ENCODE assay signal across 8 mouse cellular contexts in the genomic region with DNA sequence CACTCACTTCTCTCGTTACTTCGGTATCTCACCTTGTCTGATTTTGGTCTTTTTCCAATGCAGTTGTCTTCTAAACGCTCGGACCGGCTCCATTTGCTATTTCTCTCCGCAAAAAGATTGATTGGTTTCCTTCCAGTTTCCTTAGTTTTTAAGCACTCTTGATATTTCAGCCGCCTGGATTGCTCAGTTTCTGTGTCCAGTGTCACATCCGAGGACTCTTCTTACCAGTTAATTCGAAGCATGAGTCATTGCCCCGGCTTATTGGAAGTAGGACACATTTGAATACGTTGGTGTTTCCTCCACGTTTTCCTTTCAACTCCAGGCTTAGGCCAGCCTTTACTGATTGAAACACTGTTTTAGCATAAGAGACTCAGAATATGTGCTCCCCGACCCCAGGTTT. TPM values are rescaled to one million over a fixed set of nuclear protein-coding genes. Genes with fewer than 3 reads are reported as not detected.
DNase-seq lines count a peak whose midpoint lies in the region; ATAC-seq lines count a peak whose summit lies in the region.

No protein-coding gene starts in this region.

- WGBS in hindbrain, embryonic 16.5 days: 2% methylated on average over 13 of the region's 13 CpGs
- WGBS in midbrain, embryonic 12.5 days: 2% methylated on average over 13 of the region's 13 CpGs

- no peaks in the 10 kb centered on the region for H3K27me3 ChIP-seq in hindbrain, embryonic 16.5 days (replicated peaks; ENCODE audit: control insufficient read depth, insufficient read depth, low read length)
- no peaks in the 10 kb centered on the region for H3K27me3 ChIP-seq in midbrain, embryonic 12.5 days

- peak overlapping the region; percentile 64 for H3K4me3 ChIP-seq in hindbrain, embryonic 16.5 days (ENCODE audit: low read length)
- peak overlapping the region; percentile 65 for H3K4me3 ChIP-seq in midbrain, embryonic 12.5 days

- no peaks in the 10 kb centered on the region for H3K36me3 ChIP-seq in hindbrain, embryonic 16.5 days (ENCODE audit: control insufficient read depth, insufficient read depth, low read length)
- H3K36me3 ChIP-seq in midbrain, embryonic 12.5 days: no peaks in the 10 kb centered on the region

- no peak for DNase-seq in frontal cortex, postnatal 10 days (ENCODE audit: low spot score in 2 of 2)
- peak; percentile 31 for DNase-seq in c-Kit-negative CD71-positive TER-119-positive erythroid progenitor cells, embryonic 14.5 days (ENCODE audit: low read depth, low spot score)
- DNase-seq in fibroblast of lung, adult 2 months (ENCODE audit: low read depth): peak; percentile 12
- DNase-seq in left cerebral cortex, postnatal 4 days: peak; percentile 1
- peak; percentile 22 for DNase-seq in thymus, postnatal 0 days (ENCODE audit: low spot score)

- no peak overlapping the region for H3K27ac ChIP-seq in hindbrain, embryonic 16.5 days (ENCODE audit: low read depth, low read length)
- 0 out of 2 replicates have a peak overlapping the region, but pooled peaks have one; percentile 25 for H3K27ac ChIP-seq in midbrain, embryonic 12.5 days (replicated peaks)

- H3K9ac ChIP-seq in hindbrain, embryonic 16.5 days (ENCODE audit: low read depth, low read length): peak overlapping the region; percentile 71
- peak overlapping the region; percentile 69 for H3K9ac ChIP-seq in midbrain, embryonic 12.5 days (replicated peaks)

- intact Hi-C loops in left cerebral cortex, postnatal 4 days (cut with DNase I): no loop called here

- H3K9me3 ChIP-seq in hindbrain, embryonic 16.5 days (ENCODE audit: control insufficient read depth, low read length): no peaks in the 10 kb centered on the region
- H3K9me3 ChIP-seq in midbrain, embryonic 12.5 days: no peaks in the 10 kb centered on the region

- peak; percentile 64 for ATAC-seq in frontal cortex, adult (ENCODE audit: low TSS enrichment)
- ATAC-seq in hindbrain, embryonic 16.5 days: peak; percentile 6; the same call in 1 of the 2 replicates
- ATAC-seq in midbrain, embryonic 12.5 days (ENCODE audit: low FRiP score, low read depth): peak; percentile 23

- H3K4me2 ChIP-seq in hindbrain, embryonic 16.5 days (ENCODE audit: low read length): peak overlapping the region; percentile 59
- H3K4me2 ChIP-seq in midbrain, embryonic 12.5 days (replicated peaks): peak overlapping the region; percentile 63

- H3K4me1 ChIP-seq in hindbrain, embryonic 16.5 days (ENCODE audit: control insufficient read depth, insufficient read depth, low read depth, low read length): peaks cover 3% of the 10 kb centered on the region; the same call in 1 of the 2 replicates
- no peaks in the 10 kb centered on the region for H3K4me1 ChIP-seq in midbrain, embryonic 12.5 days

RNA-seq across cellular contexts. Expression of gene Cwf19l2, which starts 1.0 kb away (rescaled TPM):
- polyA plus RNA-seq in hindbrain, embryonic 16.5 days (2015; fragmentation: Nextera tagmentation; extraction: Ambion mirVana): 8.0 and 8.5 TPM in 2 replicates
- total RNA-seq in left cerebral cortex, postnatal 4 days (2021): 10 to 100 TPM; 16.4 to 18.0 TPM
- polyA plus RNA-seq in midbrain, embryonic 12.5 days (2016; fragmentation: Nextera tagmentation; extraction: Ambion mirVana): 15.9 and 16.5 TPM in 2 replicates
- polyA plus RNA-seq in thymus, postnatal 0 days (2015; fragmentation: Nextera tagmentation; extraction: Ambion mirVana): 11.2 and 15.2 TPM in 2 replicates

Comparison
In these comparisons a context has a peak if more than half of its experiments do, and no peak if none do; other contexts are left out.
1. ATAC-seq: peak in every context shown above with its lines; median percentile 64 in frontal cortex, adult; 23 in midbrain, embryonic 12.5 days; 6 in hindbrain, embryonic 16.5 days.
2. DNase-seq: peak in c-Kit-negative CD71-positive TER-119-positive erythroid progenitor cells, embryonic 14.5 days (single experiment), fibroblast of lung, adult 2 months (single experiment), left cerebral cortex, postnatal 4 days (single experiment) and thymus, postnatal 0 days (single experiment); none in frontal cortex, postnatal 10 days (0 of 2).